Comparison of ENCODE assay signal across 9 mouse cellular contexts in the genomic region with DNA sequence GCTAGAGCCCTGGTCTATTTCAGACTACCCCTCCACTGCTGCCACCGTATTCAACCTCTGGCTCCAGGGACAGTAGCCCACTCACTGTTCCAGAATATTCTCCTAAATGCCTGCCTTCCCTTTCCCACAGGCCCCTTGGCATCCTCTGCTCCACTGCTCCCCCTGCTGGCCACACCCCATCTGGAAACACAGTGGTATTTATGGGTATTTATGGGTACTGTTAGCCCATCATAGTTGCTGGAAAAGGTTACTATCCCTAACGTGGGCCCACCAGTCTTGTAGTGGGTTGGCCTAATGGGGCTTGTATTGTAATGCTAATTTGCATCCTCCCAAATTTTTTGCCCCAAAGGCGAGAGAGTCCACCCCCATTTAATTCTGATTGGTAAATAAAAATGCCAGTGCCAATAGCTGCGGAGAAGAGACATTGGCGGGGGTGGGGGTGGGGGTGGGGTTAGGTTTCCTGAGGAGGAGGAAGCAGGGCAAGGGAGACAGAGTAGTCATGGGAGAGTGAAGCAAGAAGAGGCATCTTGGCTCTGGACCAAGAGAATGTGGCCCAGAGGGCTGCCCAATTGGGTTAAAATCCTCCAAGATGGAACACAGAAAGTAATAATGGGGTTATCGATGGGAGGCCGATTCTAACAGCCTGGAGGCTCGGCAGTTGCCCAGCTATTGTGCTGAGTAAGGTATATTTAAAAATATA. TPM values are rescaled to one million over a fixed set of nuclear protein-coding genes. Genes with fewer than 3 reads are reported as not detected.
DNase-seq lines count a peak whose midpoint lies in the region; ATAC-seq and TF ChIP-seq lines count a peak whose summit lies in the region.
"Had no signal": no experiment of that assay in that cellular context is flagged by ENCODE, and none has a peak within 500 bp of the region (broad histone marks: within the 10 kb centered on the region; RNA-seq: fewer than 3 reads in every experiment).

No protein-coding gene starts in this region.

- no peaks in the 10 kb centered on the region for H3K9me3 ChIP-seq in neural tube, embryonic 15.5 days (replicated peaks)
- H3K9me3 ChIP-seq in liver, postnatal 0 days (ENCODE audit: low read length): no peaks in the 10 kb centered on the region
- H3K9me3 ChIP-seq: midbrain, embryonic 12.5 days had no signal

- H3K4me1 ChIP-seq in neural tube, embryonic 15.5 days: no peaks in the 10 kb centered on the region
- no peaks in the 10 kb centered on the region for H3K4me1 ChIP-seq in liver, postnatal 0 days (ENCODE audit: insufficient read depth)
- H3K4me1 ChIP-seq in spleen, adult 2 months (ENCODE audit: control insufficient read depth, insufficient read depth, insufficient read length): no peaks in the 10 kb centered on the region
- H3K4me1 ChIP-seq: midbrain, embryonic 12.5 days had no signal

- ATAC-seq in neural tube, embryonic 15.5 days (ENCODE audit: low FRiP score): no peak
- ATAC-seq in liver, postnatal 0 days: no peak

- H3K9ac ChIP-seq in neural tube, embryonic 15.5 days (replicated peaks): no peak overlapping the region
- H3K9ac ChIP-seq in liver, postnatal 0 days (replicated peaks): no peak overlapping the region
- H3K9ac ChIP-seq: midbrain, embryonic 12.5 days had no signal

- 61% methylated on average over 8 of the region's 8 CpGs for WGBS in neural tube, embryonic 15.5 days
- 53% methylated on average over 8 of the region's 8 CpGs for WGBS in liver, postnatal 0 days (ENCODE audit: insufficient replicate concordance)
- 65% methylated on average over 8 of the region's 8 CpGs for WGBS in spleen, adult 2 months

- H3K4me2 ChIP-seq in neural tube, embryonic 15.5 days: no peak overlapping the region
- no peak overlapping the region for H3K4me2 ChIP-seq in liver, postnatal 0 days (ENCODE audit: low read depth, low read length)
- H3K4me2 ChIP-seq: midbrain, embryonic 12.5 days had no signal

- H3K4me3 ChIP-seq in neural tube, embryonic 15.5 days (replicated peaks): no peak overlapping the region
- no peak overlapping the region for H3K4me3 ChIP-seq in liver, postnatal 0 days (ENCODE audit: low read depth, low read length)
- H3K4me3 ChIP-seq in spleen, adult 2 months (ENCODE audit: extremely low read depth, insufficient read depth, insufficient read length): no peak overlapping the region
- H3K4me3 ChIP-seq: midbrain, embryonic 12.5 days had no signal

- H3K27ac ChIP-seq in neural tube, embryonic 15.5 days (replicated peaks): no peak overlapping the region
- H3K27ac ChIP-seq in liver, postnatal 0 days (ENCODE audit: low read depth): no peak overlapping the region
- H3K27ac ChIP-seq in spleen, adult 2 months (ENCODE audit: insufficient read depth, low read length): no peak overlapping the region
- H3K27ac ChIP-seq: midbrain, embryonic 12.5 days had no signal

- peak; percentile 54 for DNase-seq in neural tube, embryonic 10.5 days (ENCODE audit: extremely low spot score, low spot score)
- peak; percentile 36 for DNase-seq in T-cell, adult 2 months (ENCODE audit: low spot score)
- DNase-seq in cerebellum, adult 18-20 months: peak; percentile 58 to 64
- peak; percentile 78 for DNase-seq in gastrocnemius, postnatal 10 days
- DNase-seq in liver, postnatal 0 days: peak; percentile 83
- DNase-seq in spleen, adult 2 months (ENCODE audit: low read depth in 1 of 2, low spot score in 2 of 2): peak in 1 of 2 experiments; percentile 51

- TF ChIP-seq POLR2A in spleen, adult 2 months (IDR thresholded peaks at IDR 0.05; ENCODE audit: low read depth, low read length): no peak

- H3K27me3 ChIP-seq in neural tube, embryonic 15.5 days (replicated peaks): no peaks in the 10 kb centered on the region
- no peaks in the 10 kb centered on the region for H3K27me3 ChIP-seq in liver, postnatal 0 days (ENCODE audit: insufficient read depth, low read length)
- no peaks in the 10 kb centered on the region for H3K27me3 ChIP-seq in spleen, adult 2 months (ENCODE audit: control insufficient read depth, insufficient read depth, low read length)
- H3K27me3 ChIP-seq: midbrain, embryonic 12.5 days had no signal

- TF ChIP-seq EP300 in liver, postnatal 0 days (IDR thresholded peaks at IDR 0.05; ENCODE audit: low read depth): no peak

- no peaks in the 10 kb centered on the region for H3K36me3 ChIP-seq in neural tube, embryonic 15.5 days
- no peaks in the 10 kb centered on the region for H3K36me3 ChIP-seq in liver, postnatal 0 days (replicated peaks; ENCODE audit: insufficient read depth, low read length)
- H3K36me3 ChIP-seq in spleen, adult 2 months (ENCODE audit: control insufficient read depth, insufficient read depth, low read length): no peaks in the 10 kb centered on the region
- H3K36me3 ChIP-seq: midbrain, embryonic 12.5 days had no signal

- TF ChIP-seq CTCF in liver, postnatal 0 days (IDR thresholded peaks at IDR 0.05; ENCODE audit: low read depth): peak; percentile 94
- TF ChIP-seq CTCF in spleen, adult 2 months (IDR thresholded peaks at IDR 0.05; ENCODE audit: extremely low read depth, insufficient read depth, insufficient read length, insufficient replicate concordance): peak; percentile 73; the same call in 1 of the 2 replicates

RNA-seq across cellular contexts. Expression of a gene that starts 14.4 kb away (rescaled TPM):
- 19.0 and 22.8 TPM in 2 replicates for polyA plus RNA-seq in neural tube, embryonic 15.5 days (2015; fragmentation: Nextera tagmentation; extraction: Ambion mirVana)
- total RNA-seq in gastrocnemius, postnatal 10 days (2021): under 1 TPM; 0.72 to 0.78 TPM
- 24.4 and 26.6 TPM in 2 replicates for polyA plus RNA-seq in liver, postnatal 0 days (2015; fragmentation: Nextera tagmentation; extraction: Ambion mirVana)
- polyA plus RNA-seq in spleen, adult 2 months (2012; rRNA removed): 0.70 and 1.2 TPM in 2 replicates

RNA-seq across cellular contexts. Expression of a gene that starts 53.6 kb away (rescaled TPM):
- polyA plus RNA-seq in neural tube, embryonic 15.5 days (2015; fragmentation: Nextera tagmentation; extraction: Ambion mirVana): 8.1 and 9.5 TPM in 2 replicates
- total RNA-seq in gastrocnemius, postnatal 10 days (2021): under 1 TPM; 0.26 to 0.75 TPM
- 1.5 and 1.7 TPM in 2 replicates for polyA plus RNA-seq in liver, postnatal 0 days (2015; fragmentation: Nextera tagmentation; extraction: Ambion mirVana)
- 51.6 and 52.3 TPM in 2 replicates for polyA plus RNA-seq in spleen, adult 2 months (2012; rRNA removed)

RNA-seq across cellular contexts. Expression of a gene that starts 55.0 kb away (rescaled TPM):
- polyA plus RNA-seq in neural tube, embryonic 15.5 days (2015; fragmentation: Nextera tagmentation; extraction: Ambion mirVana): not detected in 2 replicates
- total RNA-seq in gastrocnemius, postnatal 10 days (2021): not detected
- not detected in 2 replicates for polyA plus RNA-seq in liver, postnatal 0 days (2015; fragmentation: Nextera tagmentation; extraction: Ambion mirVana)
- polyA plus RNA-seq in spleen, adult 2 months (2012; rRNA removed): 0.09 TPM in 1 of 2 replicates, not detected in the other
- polyA plus RNA-seq: heart, embryonic 14.5 days; midbrain, embryonic 12.5 days had no signal
